Mouse (Mus musculus) cerebellum, adult 9-10 months (tissue): ENCODE data around the gene Gdf15.

Experiments used
- DNase-seq: peaks from one replicate; pipeline ENCODE4 v3.0.0; 2022

The Gdf15 gene

DNA sequence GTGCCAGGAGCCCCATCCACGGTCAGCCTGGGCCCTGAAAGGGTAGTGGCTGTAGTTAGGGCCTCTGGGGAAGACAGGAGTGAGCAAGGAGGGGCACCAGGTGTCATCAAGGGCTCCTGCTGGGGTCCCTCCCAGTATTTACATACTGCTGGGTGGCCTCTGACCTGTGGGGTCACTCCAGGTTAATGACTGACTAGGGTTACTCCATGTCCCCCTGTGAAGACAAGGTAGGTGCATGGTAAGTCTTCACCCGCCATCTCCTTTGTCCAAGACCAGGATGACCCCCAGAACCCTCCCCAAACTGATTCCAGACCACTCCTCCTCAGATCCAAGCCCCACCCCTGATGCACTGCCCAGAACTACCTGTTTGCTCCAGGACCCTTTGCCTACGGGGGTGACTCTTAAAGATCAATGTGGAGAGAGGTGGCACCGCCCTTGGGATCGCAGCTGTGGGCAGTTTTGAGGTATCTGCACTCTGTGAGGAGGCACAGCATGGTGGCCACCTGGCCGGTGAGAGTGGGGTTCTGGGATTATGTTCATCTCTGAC is at the start of gene Gdf15:
Gdf15 (minus strand) TSS at position 111 of the 547 bp plus-strand sequence.
- DNase-seq, result no peak

DNA sequence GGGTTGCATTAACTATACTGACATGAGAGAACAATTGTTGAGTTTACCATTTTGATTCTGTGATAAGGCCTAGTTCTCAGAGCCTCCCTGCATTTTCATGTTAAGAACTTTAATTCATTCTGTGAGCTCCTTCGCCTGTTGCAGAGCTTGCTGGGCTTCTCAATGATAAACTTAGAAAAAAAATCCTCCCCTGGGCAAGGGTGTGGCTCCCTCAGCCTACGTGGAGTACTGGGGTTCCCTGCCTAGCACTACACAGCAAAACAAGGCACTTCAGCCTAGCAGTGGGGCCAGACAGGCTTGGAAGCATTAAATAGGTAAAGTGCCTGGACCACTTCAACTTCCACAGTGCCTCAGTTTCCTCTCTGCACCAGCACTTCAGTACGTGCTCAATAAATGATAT is 49.2 kb upstream of the Gdf15 start:
- no peak for DNase-seq

DNA sequence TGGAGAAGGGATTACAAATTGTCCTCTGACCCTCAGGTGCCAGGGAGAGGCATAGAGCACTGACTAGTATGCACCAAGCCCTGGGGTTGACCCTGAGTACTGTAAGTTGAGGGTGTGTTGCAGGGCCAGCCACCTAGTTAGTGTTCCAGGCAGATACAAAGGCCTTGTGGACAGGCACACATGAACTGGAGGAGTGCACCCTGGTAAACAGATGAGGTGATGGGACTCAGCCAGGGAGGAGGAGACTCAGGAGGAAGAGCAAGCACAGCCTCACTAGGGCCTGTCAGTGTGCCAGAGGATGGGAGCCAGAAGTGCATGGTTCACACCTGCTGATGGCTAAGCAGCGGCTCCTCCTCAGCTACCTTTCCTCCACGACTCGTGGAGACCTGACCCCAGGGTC is 47.8 kb upstream of the Gdf15 start:
- DNase-seq, result no peak

DNA sequence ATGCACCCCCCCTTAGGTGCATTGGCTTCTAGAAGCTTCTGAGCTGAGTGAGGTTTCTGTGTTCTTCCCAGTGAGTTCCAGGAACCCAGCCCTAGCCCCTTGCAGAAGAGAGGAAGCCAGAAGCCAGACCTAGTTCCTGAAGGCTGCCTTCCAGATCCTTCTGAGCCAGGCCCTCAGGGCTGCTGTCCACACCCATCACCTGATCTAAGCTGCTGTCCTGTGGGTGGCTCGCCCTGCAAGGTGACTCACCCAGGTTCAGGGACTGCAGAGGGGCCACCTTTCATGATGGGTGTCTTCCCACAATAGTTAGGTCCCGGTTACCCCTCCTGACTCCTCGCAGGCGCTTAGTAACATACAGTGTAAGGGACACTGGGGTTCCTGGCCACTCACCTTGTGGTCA is 47.1 kb upstream of the Gdf15 start:
- no peak for DNase-seq

DNA sequence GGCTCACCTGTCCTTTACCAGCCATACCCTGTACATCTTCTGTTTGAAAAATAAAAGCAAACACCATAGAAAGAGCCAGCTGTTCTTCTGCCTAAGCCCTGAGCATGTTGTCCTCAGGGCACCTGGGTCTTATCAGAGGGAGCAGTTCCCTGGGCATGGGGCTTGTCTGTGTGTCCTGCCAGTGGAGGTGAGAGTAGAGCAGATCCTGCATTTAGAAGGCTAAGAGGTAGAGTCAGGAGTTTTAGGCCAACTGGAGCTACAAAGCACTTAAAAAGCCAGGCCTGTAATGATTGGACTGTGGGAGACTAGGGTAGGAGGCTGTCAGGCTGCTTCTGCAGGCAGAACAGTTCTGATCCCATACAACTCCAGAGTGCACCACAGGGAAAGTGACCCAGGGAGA is 46.4 kb upstream of the Gdf15 start:
- DNase-seq, result no peak

DNA sequence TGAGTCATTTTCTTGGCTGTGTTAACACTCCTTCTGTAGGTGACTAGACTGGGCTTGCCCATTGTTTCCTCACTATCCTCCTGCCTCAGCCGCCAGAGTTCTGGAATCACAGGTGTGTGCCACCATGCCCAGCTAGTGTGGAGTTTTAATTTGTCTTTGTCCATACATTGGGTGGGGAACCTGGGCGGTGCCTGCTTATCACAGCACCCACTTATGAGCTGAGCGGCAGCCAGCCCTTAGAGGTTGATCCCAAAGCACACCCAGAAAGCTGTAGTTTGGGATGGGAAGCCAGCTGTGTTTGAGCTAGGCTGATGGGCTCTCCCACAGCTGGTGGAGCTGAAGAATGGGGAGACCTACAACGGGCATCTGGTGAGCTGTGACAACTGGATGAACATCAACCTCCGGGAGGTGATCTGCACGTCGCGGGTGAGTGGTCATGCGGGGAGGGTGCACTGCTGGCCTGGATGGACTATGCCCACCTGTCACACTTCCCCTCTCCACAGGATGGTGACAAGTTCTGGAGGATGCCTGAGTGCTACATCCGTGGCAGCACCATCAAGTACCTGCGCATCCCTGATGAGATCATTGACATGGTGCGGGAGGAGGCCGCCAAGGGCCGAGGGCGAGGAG is 45.3 kb upstream of the Gdf15 start:
- no peak for DNase-seq

DNA sequence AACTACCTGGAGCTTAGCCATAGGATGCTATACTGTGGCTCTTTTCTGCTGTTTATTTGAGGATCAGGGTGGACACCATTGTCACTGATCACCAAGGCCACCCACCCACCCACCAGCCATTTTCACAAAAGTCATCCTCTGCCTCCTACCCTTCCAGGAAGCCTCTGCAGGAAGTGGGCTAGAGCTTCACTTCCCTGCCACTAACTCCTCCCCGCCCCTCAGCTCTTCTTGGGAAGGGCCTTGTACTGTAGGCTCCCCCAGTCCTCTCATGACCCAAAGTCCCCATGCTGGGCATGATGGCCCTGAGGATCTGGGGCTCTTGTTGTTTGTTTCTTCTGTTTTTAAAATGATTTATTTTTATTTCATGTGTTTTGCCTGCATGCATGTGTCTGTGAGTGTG is 43.1 kb upstream of the Gdf15 start:
- DNase-seq, result no peak

DNA sequence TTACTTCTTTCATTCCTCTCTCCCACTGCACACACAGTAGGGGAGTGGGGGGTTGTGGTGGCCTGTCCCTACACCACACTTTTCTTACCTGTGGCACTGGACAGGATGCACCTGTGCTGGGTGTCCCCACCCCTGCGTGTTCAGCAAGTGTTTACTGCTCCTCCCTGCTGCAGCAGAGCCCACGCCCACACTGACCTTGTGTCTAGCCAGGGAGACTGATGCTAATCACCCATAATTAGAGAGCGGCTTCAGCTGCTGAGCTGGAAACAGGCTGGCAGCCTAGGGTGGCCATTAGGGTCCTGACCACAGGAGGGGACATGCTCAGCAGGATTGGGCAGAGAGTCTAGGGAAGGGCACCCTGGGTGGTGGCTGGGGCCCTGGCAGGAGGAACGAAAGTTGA is 42.5 kb upstream of the Gdf15 start:
- DNase-seq, result no peak

DNA sequence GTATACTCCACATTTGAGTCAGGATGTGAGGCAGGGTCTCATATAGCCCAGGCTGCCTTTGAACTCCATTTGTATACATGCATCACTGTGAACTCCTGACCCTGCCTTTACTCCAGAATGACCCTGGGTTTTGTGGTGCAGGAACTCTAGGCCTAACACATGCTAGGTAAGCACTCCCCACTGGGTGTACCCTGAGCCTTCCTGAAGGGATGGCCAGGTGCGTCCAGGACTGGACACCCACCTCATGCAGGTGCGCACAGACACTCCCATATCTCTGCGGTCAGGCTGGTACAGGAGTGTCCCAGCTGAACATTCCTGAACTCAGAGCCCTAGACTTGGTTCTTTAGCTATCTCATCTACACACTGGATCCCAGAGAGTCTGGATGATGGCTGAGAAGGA is 41.9 kb upstream of the Gdf15 start:
- DNase-seq, result peak; percentile 68

DNA sequence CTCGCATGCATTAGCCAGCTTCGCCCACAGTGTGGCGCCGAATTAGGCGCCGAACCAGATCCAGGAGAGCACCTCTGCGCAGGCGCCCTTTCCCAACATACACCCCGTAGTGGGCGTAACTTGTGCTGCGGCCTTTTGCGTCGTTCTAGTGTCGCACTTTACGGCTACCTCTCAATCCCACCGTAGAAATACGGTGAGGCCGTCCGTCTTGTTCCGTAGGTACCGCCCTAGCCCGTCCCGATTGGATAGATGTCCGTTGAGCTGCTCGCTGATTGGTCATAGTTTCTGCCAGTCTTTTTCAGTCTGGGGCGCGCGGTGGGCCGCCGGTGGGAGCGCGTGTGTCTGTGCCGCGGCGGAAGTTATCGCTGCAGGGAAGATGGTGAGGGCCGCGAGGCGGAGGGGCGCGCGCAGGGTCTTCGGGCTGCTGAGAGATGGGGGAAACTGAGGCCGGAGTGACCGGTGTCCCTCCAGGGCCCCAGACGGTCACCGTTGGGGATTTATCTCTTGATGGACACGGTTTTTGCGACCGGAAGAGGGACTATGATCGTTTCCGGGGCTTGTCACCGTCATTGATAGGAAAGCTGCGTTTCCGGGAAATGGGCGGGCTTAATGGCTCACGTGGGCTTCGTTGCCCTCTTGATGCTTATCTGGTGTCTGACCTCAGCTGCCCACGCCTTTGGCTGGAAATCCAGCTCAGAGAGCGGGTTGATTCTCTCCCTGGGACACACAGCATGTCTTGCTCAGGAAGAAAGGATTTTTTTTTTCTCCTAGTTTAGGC is 41.0 kb upstream of the Gdf15 start, which contains the start of gene Lsm4:
Lsm4 (plus strand) TSS at position 170 of the 778 bp plus-strand sequence.
- peak; percentile 98 for DNase-seq

DNA sequence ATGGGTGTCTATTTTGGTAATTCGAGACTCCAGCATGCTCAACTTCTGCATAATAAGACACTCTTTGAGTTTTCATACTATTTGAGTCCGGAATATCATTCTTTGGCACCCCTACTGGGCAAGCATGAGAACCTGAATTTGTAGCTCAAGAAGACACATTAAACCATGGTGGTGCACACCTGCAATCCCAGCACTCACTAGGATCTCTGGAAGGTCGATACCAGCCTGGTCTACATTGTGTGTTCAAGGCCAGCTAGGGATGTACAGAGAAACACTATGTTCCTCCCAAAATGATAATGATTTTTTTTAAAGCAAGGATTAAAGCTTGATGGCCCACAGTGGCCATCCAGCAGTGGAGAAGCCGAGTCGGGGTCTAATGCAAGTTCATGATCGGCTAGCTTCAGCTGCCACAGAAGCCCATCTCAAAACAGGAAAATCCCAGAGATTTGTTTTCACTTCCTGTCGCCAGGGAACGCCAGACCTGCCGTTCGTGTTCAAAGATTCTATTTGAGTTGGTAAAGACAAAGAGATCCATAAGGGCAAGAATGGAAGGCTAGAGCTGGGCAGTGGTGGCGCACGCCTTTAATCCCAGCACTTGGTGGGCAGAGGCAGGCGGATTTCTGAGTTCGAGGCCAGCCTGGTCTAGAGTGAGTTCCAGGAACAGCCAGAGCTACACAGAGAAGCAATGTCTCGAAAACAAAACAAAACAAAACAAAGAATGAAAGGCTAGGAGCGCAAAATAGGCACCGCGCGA is 40.2 kb upstream of the Gdf15 start:
- DNase-seq, result peak; percentile 67

DNA sequence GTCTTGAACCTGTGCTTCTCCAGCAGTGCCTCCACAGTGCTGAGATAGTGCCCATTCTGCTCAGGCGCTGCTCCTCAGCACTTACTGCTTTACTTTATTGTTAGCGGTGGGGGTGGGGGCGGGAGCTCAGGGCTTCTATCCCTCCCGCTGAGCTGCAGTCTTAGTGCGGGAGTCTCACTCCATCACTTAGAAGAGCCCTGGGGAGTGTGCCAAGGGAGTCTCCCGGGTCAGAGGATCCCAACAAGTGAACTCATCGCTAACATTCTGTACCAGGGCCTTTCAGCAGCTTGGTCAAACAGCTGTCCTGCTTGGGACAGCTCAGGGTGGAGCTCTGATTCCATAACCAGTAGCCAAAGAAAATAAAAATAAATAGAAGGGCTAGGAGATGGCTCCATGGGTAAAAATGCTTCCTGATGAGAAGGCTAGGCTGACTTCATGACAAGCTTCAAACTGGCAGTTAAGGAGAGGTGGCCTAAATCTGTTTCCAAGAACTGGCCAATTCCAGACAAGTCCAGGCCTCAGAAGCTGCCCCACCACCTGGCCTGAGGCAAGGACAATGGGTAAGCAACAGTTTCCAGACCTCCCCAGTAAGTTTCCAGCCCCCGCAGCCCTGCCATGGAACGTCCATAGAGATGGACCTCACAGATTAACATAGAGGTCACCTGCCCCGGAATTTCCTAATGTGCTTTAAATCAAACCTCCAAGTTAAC is 39.5 kb upstream of the Gdf15 start:
- no peak for DNase-seq

DNA sequence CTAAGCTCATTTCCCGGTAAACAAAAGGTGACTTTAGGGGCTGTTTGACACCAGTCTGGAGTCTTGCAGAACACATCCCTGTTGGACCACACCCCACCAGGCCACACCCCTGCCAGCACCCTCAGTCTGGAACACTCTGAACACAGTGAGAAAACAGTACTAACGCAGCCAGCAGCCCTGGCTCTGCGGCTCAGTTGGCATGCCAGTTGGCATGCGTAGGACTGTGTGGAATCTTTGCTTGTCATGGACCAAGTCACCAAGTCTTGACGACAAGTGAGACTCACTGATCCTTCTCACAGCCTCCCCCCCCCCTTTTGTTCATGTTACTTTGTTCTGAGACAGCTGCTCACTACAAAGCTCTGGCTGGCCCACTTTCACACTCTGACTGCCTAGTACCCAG is 34.8 kb upstream of the Gdf15 start:
- no peak for DNase-seq

DNA sequence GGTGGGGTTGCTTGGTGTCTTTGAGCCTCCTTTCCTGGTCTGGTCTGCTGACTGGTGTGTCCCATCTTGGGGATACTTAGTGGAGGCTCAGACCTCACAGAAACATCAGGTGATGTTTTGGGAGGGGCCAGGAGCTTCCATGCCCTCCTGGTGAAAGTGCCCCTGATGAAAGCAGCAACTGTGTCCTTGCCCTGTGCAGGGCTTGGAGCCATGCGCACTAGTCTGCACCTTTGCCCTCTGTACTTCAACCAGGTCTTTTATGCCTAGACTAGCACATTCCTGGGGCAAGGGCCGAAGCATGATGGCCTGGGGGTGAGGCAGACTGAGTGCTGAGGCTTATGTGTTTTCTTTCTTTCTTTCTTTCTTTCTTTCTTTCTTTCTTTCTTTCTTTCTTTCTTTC is 33.3 kb upstream of the Gdf15 start:
- DNase-seq, result no peak

DNA sequence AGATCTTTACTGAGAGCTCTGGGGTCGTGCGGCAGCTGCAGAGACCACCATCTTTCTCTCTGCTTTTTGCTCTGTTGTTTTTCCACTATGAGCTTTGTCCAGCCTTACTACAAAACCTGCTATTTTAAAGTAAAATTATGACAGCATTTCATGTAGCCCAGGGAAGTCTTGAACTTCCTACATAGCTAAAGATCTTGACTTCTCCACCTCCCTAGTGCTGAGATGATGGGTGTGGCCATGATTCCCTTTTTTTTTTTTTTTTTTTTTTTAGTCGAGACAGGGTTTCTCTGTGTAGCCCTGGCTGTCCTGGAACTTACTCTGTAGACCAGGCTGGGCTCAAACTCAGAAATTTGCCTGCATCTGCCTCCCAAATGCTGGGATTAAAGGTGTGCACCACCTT is 32.4 kb upstream of the Gdf15 start:
- DNase-seq, result no peak

DNA sequence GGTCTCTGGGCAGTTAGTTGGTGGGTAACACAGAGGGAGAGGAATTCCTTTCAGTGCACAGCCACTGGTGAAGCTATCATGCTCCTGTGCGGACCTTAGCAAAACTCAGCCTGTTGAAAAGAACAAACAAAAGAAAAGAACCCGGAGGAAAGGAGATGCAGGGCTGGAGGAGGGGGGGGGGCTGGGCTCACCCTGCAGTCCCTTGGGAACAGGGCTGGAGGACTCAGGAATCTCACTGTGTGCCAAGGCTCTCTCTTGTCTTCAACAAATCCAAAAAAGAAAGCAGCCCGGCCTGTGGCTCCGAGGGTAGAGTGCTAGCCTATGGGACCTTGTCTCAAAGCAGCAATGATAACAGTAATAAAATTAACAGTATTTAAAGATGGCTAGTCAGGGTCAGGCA is 31.4 kb upstream of the Gdf15 start:
- DNase-seq, result no peak

DNA sequence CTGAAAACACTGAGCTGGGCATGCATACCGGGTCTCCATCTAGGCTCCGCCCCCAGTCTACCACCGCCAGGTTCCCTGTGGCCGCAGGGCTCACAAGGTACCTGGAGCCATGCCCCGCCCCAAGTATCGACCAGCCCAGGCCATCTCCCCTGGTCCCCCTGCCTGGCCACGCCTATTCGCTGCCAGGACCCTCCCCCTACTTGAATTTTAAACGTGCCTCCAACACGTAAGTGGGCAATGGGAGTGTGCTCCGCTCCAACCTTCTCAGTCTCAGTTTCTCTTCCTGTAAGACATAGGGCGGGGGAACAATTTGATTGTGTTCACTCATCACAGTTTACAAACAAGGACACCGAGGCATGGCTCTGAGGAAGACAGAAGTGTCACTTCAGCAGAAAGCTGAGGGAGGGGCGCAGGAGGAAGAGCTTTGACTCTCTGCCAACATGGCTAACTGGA is 28.0 kb upstream of the Gdf15 start, which contains the start of gene Pgpep1:
Pgpep1 (minus strand) TSS at position 116 of the 453 bp plus-strand sequence.
- no peak for DNase-seq

DNA sequence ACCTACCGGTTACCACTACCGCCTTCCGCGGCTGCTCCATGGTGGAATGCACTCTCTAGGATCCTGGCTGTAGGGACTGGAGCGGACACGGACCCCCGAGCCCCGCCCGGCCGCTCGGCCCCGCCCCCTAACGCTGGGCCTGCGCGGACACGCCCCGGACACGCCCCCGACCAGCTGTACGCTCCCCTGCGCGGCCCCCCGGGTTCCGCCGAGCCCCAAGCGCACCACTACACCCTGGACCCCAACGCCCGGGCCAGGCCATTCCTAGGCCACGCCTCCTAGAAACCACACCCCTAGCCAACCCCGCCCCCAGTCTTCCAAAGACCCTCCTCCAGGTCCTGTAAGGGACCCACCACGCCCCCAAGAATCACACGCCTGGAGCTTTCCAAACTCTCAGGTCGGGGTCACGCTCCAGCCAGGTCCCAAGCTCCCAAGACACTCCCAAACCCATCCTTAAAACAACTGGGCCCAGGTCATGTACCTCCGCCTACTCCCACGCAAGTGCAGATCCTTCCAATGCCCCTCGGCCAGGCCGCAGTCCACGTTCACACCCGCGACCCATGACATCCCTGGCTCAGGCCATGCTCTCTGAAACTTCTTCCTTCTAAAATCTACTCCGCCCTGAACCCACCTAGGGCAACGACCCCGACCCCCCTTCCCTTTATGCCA is 27.5 kb upstream of the Gdf15 start:
- DNase-seq, result peak; percentile 62

DNA sequence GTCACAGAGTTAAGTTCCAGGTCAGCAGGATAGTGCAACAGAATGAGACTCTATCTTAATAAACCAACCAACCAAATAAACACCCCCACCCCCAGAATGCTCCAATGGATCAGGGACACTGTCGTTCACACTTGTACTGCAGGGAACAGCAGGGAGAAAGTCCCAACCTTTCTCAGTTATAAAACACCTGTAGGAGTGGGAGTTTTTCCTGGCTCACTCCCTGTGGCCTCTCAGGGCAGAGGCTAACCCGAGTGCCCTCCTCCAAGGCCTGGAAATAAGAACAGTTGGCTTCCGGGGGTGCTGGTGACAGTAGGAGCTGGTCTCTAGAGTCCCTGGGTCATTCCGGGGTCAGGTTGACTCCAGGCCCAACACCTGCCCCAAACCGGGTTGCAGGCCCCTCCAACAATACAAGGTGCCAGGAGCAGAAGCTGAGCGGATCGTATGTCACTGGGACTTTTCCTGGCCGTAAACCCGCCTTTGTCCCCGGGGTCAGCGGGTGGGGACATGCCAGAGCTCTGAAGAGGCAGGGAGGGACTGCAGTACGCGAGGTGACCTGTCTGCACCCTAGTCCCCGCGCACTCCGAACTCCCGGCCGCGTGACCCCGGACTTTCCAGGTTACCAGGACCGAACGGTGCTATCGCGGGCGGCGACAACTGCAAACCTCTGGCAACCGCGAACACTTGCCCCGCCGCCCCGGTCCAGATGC is 26.8 kb upstream of the Gdf15 start:
- no peak for DNase-seq

DNA sequence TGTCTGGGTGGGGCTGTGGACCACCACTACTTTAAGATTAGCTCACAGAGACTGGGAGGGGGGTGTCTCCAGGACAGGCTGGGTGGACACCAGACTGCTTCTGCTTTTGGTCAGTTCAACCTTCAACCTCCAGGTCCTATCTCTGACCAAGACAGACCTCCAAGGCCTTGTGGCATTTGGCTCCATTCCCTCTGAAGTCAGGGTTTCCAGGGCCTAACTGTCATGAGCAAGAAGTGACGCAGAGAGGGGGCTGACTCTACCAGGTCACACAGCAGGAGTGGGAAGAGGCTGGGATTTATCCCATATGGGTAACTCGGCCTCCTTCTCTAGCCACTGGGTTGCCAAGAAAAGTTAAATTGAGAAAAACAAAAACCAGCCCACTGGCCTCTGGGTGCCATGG is 25.5 kb upstream of the Gdf15 start:
- no peak for DNase-seq

DNA sequence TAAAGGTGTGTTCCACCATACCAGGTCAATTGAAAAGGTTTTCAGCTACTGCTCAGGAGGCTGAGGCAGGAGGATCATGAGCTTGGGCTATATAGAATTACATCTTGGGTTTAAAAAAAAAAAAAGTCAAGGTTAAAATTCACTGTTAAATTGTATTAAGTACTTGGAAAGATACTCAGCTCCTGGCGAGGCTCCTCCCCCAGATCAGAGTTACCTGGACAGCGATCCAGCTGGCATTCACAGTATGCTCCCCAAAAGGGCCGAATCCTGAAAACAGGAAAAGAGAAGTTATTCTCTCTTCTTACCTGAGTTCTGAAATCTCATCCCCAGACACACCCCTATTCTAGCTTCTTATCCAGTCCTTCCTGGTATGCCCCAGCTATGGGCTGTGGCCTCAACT is 25.0 kb upstream of the Gdf15 start:
- DNase-seq, result no peak
